Mouse (Mus musculus) testis, adult 2 months (tissue): ENCODE results near the gene Prkce.

Experiments used
- CTCF ChIP-seq: fragments of 200-500 bp; IDR thresholded peaks from 2 replicates; pipeline ENCODE4 v1.5.1; 2012; ENCODE audit warnings: low read depth, mild to moderate bottlenecking, inconsistent platforms, low read length, moderate library complexity; ENCODE audit not compliant: control insufficient read depth, insufficient read depth, insufficient replicate concordance
- POLR2A ChIP-seq: fragments of 200-500 bp; IDR thresholded peaks from 2 replicates; pipeline ENCODE4 v1.6.1; 2012; ENCODE audit warnings: low read depth, mild to moderate bottlenecking, inconsistent platforms, low read length, moderate library complexity; ENCODE audit not compliant: control insufficient read depth

DNA sequence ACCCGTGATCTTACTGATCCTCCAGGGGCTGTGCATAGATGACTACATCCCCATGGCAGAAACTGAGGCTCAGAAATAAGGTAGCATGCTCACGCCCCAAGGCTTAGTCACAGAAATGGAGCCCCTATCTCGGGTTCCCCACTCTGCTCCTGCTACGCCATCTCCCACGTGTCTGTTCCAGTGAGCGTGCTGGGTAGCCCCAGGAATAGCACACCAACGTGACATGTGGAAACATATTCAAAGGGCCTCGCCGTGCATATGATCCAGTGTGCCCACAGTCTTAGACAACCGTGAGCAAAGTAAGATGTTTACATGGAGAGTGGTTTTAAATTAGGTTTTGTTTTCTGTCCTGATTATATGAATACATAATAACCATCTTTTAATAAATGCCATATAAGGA lies 315.1 kb downstream of the Prkce start:
- TF ChIP-seq CTCF: no peak
- no peak for TF ChIP-seq POLR2A
